ENCODE assay signal across 29 mouse cellular contexts in genomic region chr7:121367185-121367584, GRCm38 (mm10). TPM values are rescaled to one million over a fixed set of nuclear protein-coding genes. Genes with fewer than 3 reads are reported as not detected.
"Had no signal": no experiment of that assay in that cellular context is flagged by ENCODE, and none has a peak within 500 bp of the region (broad histone marks: within the 10 kb centered on the region; RNA-seq: fewer than 3 reads in every experiment).

No protein-coding gene starts in this region.

- H3K4me3 ChIP-seq: gastrocnemius, adult 2 months; heart, adult 2 months; heart, embryonic 12.5 days; hindbrain, embryonic 10.5 days; hindbrain, embryonic 12.5 days; intestine, embryonic 15.5 days; layer of hippocampus, adult 2 months; left cerebral cortex, adult 2 months; limb, embryonic 10.5 days; limb, embryonic 12.5 days; liver, embryonic 13.5 days; liver, embryonic 15.5 days had no signal

- H3K4me2 ChIP-seq: heart, embryonic 12.5 days; hindbrain, embryonic 12.5 days; hindbrain, embryonic 14.5 days; intestine, embryonic 15.5 days; limb, embryonic 12.5 days; liver, embryonic 11.5 days; liver, embryonic 13.5 days; liver, embryonic 15.5 days had no signal

- H3K9ac ChIP-seq: heart, embryonic 12.5 days; hindbrain, embryonic 12.5 days; hindbrain, embryonic 14.5 days; intestine, embryonic 15.5 days; limb, embryonic 12.5 days; liver, embryonic 13.5 days; liver, embryonic 15.5 days had no signal

- DNase-seq: gastrocnemius, adult 2 months; gastrocnemius, postnatal 10 days; gastrocnemius, postnatal 25 days; heart, adult 2 months; heart, postnatal 10 days; heart, postnatal 4 days; kidney, adult 18-20 months; kidney, adult 8-10 months; kidney, postnatal 10 days; kidney, postnatal 25 days; kidney, postnatal 4 days; liver; liver, embryonic 13.5 days had no signal

- H3K27me3 ChIP-seq: heart, embryonic 12.5 days; hindbrain, embryonic 12.5 days; intestine, embryonic 15.5 days; limb, embryonic 12.5 days; liver, embryonic 13.5 days; liver, embryonic 15.5 days had no signal

- ATAC-seq: hindbrain, embryonic 16.5 days; inflammation-experienced regulatory T-cells, adult 6 months; intestine, embryonic 15.5 days; intestine, postnatal 0 days had no signal

- H3K4me1 ChIP-seq: heart, embryonic 12.5 days; hindbrain, embryonic 10.5 days; hindbrain, embryonic 12.5 days; intestine, embryonic 15.5 days; limb, embryonic 10.5 days; limb, embryonic 12.5 days; liver, embryonic 13.5 days; liver, embryonic 15.5 days had no signal

- H3K27ac ChIP-seq: gastrocnemius, adult 2 months; heart, adult 2 months; hindbrain, embryonic 10.5 days; hindbrain, embryonic 12.5 days; hindbrain, embryonic 14.5 days; intestine, embryonic 15.5 days; layer of hippocampus, adult 2 months; left cerebral cortex, adult 2 months; limb, embryonic 10.5 days; limb, embryonic 12.5 days; liver, embryonic 13.5 days; liver, embryonic 15.5 days had no signal

- H3K36me3 ChIP-seq: heart, embryonic 12.5 days; hindbrain, embryonic 10.5 days; hindbrain, embryonic 12.5 days; intestine, embryonic 15.5 days; limb, embryonic 10.5 days; limb, embryonic 12.5 days; liver, embryonic 13.5 days; liver, embryonic 15.5 days had no signal

- H3K9me3 ChIP-seq: heart, embryonic 12.5 days; hindbrain, embryonic 10.5 days; hindbrain, embryonic 12.5 days; intestine, embryonic 15.5 days; limb, embryonic 10.5 days; limb, embryonic 12.5 days; liver, embryonic 13.5 days; liver, embryonic 15.5 days had no signal

RNA-seq across cellular contexts. Expression of gene Hs3st2, which starts 24.5 kb away (rescaled TPM):
- total RNA-seq: gastrocnemius, adult 2 months; gastrocnemius, postnatal 25 days; granulocyte monocyte progenitor cell, adult 5-6 weeks; heart, adult 2 months; heart, postnatal 10 days; heart, postnatal 25 days; heart, postnatal 4 days had no signal
- polyA plus RNA-seq: heart, adult 2 months; inflammation-experienced regulatory T-cells, adult 6 months; limb, embryonic 10.5 days; liver, embryonic 15.5 days had no signal
